Mouse (Mus musculus): ENCODE measurements around the gene Rab25. TPM values are rescaled to one million over a fixed set of nuclear protein-coding genes. Genes with fewer than 3 reads are reported as not detected.
A peak's percentile ranks its signal among the peaks of the same experiment; 100 is the strongest.

Rab25 gene
- polyA plus RNA-seq, 1 experiment = 0.07 TPM

- no peak overlapping the region for H3ac ChIP-seq (ENCODE audit: control insufficient read depth, insufficient read length, low read depth)
- H3K79me2 ChIP-seq (ENCODE audit: control insufficient read depth, insufficient read depth) = peaks cover 14% of the 10 kb centered on the region
- H3K4me3 ChIP-seq (ENCODE audit: insufficient read depth, poor library complexity, severe bottlenecking) = no peak overlapping the region
- no peaks in the 10 kb centered on the region for H3K79me3 ChIP-seq (ENCODE audit: low read depth)
- H3K27me3 ChIP-seq (ENCODE audit: control insufficient read depth, insufficient read depth, insufficient read length) = no peaks in the 10 kb centered on the region
- no peak for TF ChIP-seq MAX (IDR thresholded peaks at IDR 0.05)
- no peak for TF ChIP-seq MYOD1 (IDR thresholded peaks at IDR 0.05; ENCODE audit: control insufficient read depth, insufficient read length, low read depth)
- TF ChIP-seq CEBPB (IDR thresholded peaks at IDR 0.05; ENCODE audit: low read depth) = no peak
- no peak for TF ChIP-seq MYOG (IDR thresholded peaks at IDR 0.05; ENCODE audit: control insufficient read depth, extremely low read depth, insufficient read length)
- TF ChIP-seq CTCF (IDR thresholded peaks at IDR 0.05; ENCODE audit: control insufficient read depth, insufficient read depth, insufficient read length) = no peak
- no peak for TF ChIP-seq FOSL1 (IDR thresholded peaks at IDR 0.05; ENCODE audit: insufficient read depth, low read length, poor library complexity, severe bottlenecking)
- no peak for TF ChIP-seq USF1 (IDR thresholded peaks at IDR 0.05; ENCODE audit: low read depth)
- no peaks in the 10 kb centered on the region for H3K36me3 ChIP-seq (ENCODE audit: control insufficient read depth, insufficient read depth)
Observed at GRCm38 (mm10) chr3:88515095-88515386, 33.1 kb downstream of the Rab25 start.

- H3ac ChIP-seq (ENCODE audit: control insufficient read depth, insufficient read length, low read depth) = peak overlapping the region; percentile 2
- H3K36me3 ChIP-seq (ENCODE audit: control insufficient read depth, insufficient read depth) = no peaks in the 10 kb centered on the region
- H3K27me3 ChIP-seq (ENCODE audit: control insufficient read depth, insufficient read depth, insufficient read length) = no peaks in the 10 kb centered on the region
- H3K79me2 ChIP-seq (ENCODE audit: control insufficient read depth, insufficient read depth) = peaks cover 17% of the 10 kb centered on the region
- TF ChIP-seq MAX (IDR thresholded peaks at IDR 0.05) (peak; percentile 15), MYOD1 (IDR thresholded peaks at IDR 0.05; ENCODE audit: control insufficient read depth, insufficient read length, low read depth) (no peak)
- H3K79me3 ChIP-seq (ENCODE audit: low read depth) = no peaks in the 10 kb centered on the region
- no peak overlapping the region for H3K4me3 ChIP-seq (ENCODE audit: insufficient read depth, poor library complexity, severe bottlenecking)
Observed at GRCm38 (mm10) chr3:88514231-88515094, 33.6 kb downstream of the Rab25 start.

GRCm38 (mm10) chr3:88513546-88514115, 34.5 kb downstream of the Rab25 start:
- Histone ChIP-seq H3K27me3 (ENCODE audit: control insufficient read depth, insufficient read depth, insufficient read length) (no peaks in the 10 kb centered on the region), H3K4me3 (ENCODE audit: insufficient read depth, poor library complexity, severe bottlenecking) (no peak overlapping the region), H3ac (ENCODE audit: control insufficient read depth, insufficient read length, low read depth) (peak overlapping the region; percentile 62), H3K36me3 (ENCODE audit: control insufficient read depth, insufficient read depth) (no peaks in the 10 kb centered on the region), H3K79me3 (ENCODE audit: low read depth) (no peaks in the 10 kb centered on the region), H3K79me2 (ENCODE audit: control insufficient read depth, insufficient read depth) (peaks cover 25% of the 10 kb centered on the region)
- TF ChIP-seq MYOG (IDR thresholded peaks at IDR 0.05; ENCODE audit: control insufficient read depth, extremely low read depth, insufficient read length) (no peak), FOSL1 (IDR thresholded peaks at IDR 0.05; ENCODE audit: insufficient read depth, low read length, poor library complexity, severe bottlenecking) (no peak), MAX (IDR thresholded peaks at IDR 0.05) (no peak), MYOD1 (IDR thresholded peaks at IDR 0.05; ENCODE audit: control insufficient read depth, insufficient read length, low read depth) (no peak), USF1 (IDR thresholded peaks at IDR 0.05; ENCODE audit: low read depth) (no peak), CEBPB (IDR thresholded peaks at IDR 0.05; ENCODE audit: low read depth) (no peak), CTCF (IDR thresholded peaks at IDR 0.05; ENCODE audit: control insufficient read depth, insufficient read depth, insufficient read length) (no peak)

GRCm38 (mm10) chr3:88512896-88513545, 35.1 kb downstream of the Rab25 start:
- peak overlapping the region; percentile 56 for H3ac ChIP-seq (ENCODE audit: control insufficient read depth, insufficient read length, low read depth)
- no peaks in the 10 kb centered on the region for H3K36me3 ChIP-seq (ENCODE audit: control insufficient read depth, insufficient read depth)
- H3K4me3 ChIP-seq (ENCODE audit: insufficient read depth, poor library complexity, severe bottlenecking) = peak overlapping the region; percentile 7
- no peaks in the 10 kb centered on the region for H3K27me3 ChIP-seq (ENCODE audit: control insufficient read depth, insufficient read depth, insufficient read length)
- no peaks in the 10 kb centered on the region for H3K79me3 ChIP-seq (ENCODE audit: low read depth)
- no peak for TF ChIP-seq CTCF (IDR thresholded peaks at IDR 0.05; ENCODE audit: control insufficient read depth, insufficient read depth, insufficient read length)
- TF ChIP-seq MYOD1 (IDR thresholded peaks at IDR 0.05; ENCODE audit: control insufficient read depth, insufficient read length, low read depth) = peak; percentile 31
- TF ChIP-seq MAX (IDR thresholded peaks at IDR 0.05) = peak; percentile 67
- peak; percentile 59 for TF ChIP-seq USF1 (IDR thresholded peaks at IDR 0.05; ENCODE audit: low read depth)
- TF ChIP-seq CEBPB (IDR thresholded peaks at IDR 0.05; ENCODE audit: low read depth) = no peak
- TF ChIP-seq FOSL1 (IDR thresholded peaks at IDR 0.05; ENCODE audit: insufficient read depth, low read length, poor library complexity, severe bottlenecking) = no peak
- no peak for TF ChIP-seq MYOG (IDR thresholded peaks at IDR 0.05; ENCODE audit: control insufficient read depth, extremely low read depth, insufficient read length)
- peaks cover 28% of the 10 kb centered on the region for H3K79me2 ChIP-seq (ENCODE audit: control insufficient read depth, insufficient read depth)

GRCm38 (mm10) chr3:88512141-88512895, 35.8 kb downstream of the Rab25 start:
- no peaks in the 10 kb centered on the region for H3K79me3 ChIP-seq (ENCODE audit: low read depth)
- peaks cover 28% of the 10 kb centered on the region for H3K79me2 ChIP-seq (ENCODE audit: control insufficient read depth, insufficient read depth)
- H3K27me3 ChIP-seq (ENCODE audit: control insufficient read depth, insufficient read depth, insufficient read length) = no peaks in the 10 kb centered on the region
- H3K36me3 ChIP-seq (ENCODE audit: control insufficient read depth, insufficient read depth) = no peaks in the 10 kb centered on the region
- TF ChIP-seq CEBPB (IDR thresholded peaks at IDR 0.05; ENCODE audit: low read depth) = no peak
- no peak for TF ChIP-seq MYOD1 (IDR thresholded peaks at IDR 0.05; ENCODE audit: control insufficient read depth, insufficient read length, low read depth)
- no peak for TF ChIP-seq MYOG (IDR thresholded peaks at IDR 0.05; ENCODE audit: control insufficient read depth, extremely low read depth, insufficient read length)
- no peak for TF ChIP-seq CTCF (IDR thresholded peaks at IDR 0.05; ENCODE audit: control insufficient read depth, insufficient read depth, insufficient read length)
- TF ChIP-seq MAX (IDR thresholded peaks at IDR 0.05) = no peak
- TF ChIP-seq USF1 (IDR thresholded peaks at IDR 0.05; ENCODE audit: low read depth) = no peak
- no peak for TF ChIP-seq FOSL1 (IDR thresholded peaks at IDR 0.05; ENCODE audit: insufficient read depth, low read length, poor library complexity, severe bottlenecking)
- H3K4me3 ChIP-seq (ENCODE audit: insufficient read depth, poor library complexity, severe bottlenecking) = no peak overlapping the region
- peak overlapping the region; percentile 46 for H3ac ChIP-seq (ENCODE audit: control insufficient read depth, insufficient read length, low read depth)

Data from C2C12 (cell line).